Mouse (Mus musculus): ENCODE results near the gene Nup85. TPM values are rescaled to one million over a fixed set of nuclear protein-coding genes. Genes with fewer than 3 reads are reported as not detected.

The Nup85 gene
- polyA plus RNA-seq, 1 experiment from 2014 or later: 187 TPM

DNA sequence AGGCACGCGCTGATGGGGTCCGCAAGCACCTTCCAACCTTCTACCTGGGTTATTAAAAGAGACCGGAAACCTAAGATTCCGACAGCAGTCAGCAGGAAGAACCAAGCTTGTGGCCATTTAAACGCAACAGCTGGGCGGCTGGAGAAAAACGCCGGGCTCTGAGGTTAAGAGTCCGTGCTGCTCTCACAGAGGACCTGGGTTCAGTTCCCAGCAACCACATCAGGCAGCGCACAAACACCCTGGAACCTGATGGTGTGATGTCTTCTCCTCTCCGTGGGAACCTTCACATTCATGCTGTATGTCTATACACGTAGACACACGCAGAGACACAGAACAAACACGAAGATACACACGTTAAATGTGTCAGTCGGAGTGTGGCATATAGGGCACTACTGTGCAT is 8.5 kb upstream of the Nup85 start:
- WGBS: 81% methylated on average over 17 of the region's 17 CpGs
- H3K4me1 ChIP-seq (ENCODE audit: control insufficient read depth, insufficient read depth, low read length): no peaks in the 10 kb centered on the region
- H3K4me3 ChIP-seq (ENCODE audit: low read depth, low read length): no peak overlapping the region
- ATAC-seq (ENCODE audit: insufficient read depth, low FRiP score, low TSS enrichment) (no peak), DNase-seq (ENCODE audit: low spot score) (no peak)
- no peak overlapping the region for H3K9ac ChIP-seq (ENCODE audit: low read length)
- H3K9me3 ChIP-seq (ENCODE audit: control insufficient read depth, low read length): no peaks in the 10 kb centered on the region
- H3K36me3 ChIP-seq (ENCODE audit: control insufficient read depth, insufficient read depth, low read length): no peaks in the 10 kb centered on the region
- H3K27me3 ChIP-seq (ENCODE audit: control insufficient read depth, insufficient read depth, low read length): no peaks in the 10 kb centered on the region
- no peak overlapping the region for H3K27ac ChIP-seq (ENCODE audit: low read depth, low read length)
- H3K4me2 ChIP-seq (ENCODE audit: low read depth): no peak overlapping the region

DNA sequence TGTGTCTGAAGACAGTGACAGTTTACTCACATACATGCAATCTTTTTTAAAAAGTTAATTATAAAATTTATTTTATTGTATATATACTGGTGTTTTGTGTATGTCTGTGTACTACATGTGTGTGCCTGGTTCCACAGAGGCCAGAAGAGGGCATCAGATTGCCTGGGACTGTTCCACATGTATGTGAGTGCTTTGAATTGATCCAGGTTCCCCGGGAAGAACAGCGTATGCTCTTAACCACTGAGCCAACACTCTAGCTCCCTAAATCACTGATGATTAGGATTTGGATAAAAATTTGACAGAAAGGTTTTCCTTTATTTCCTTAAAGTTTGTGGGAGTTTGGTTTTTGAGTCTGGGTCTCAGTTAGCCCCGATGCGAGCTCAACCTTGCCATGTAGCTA is 828 bp upstream of the Nup85 start:
- Histone ChIP-seq H3K4me1 (ENCODE audit: control insufficient read depth, insufficient read depth, low read length) (peaks cover 5% of the 10 kb centered on the region; the same call in 1 of the 2 replicates), H3K9ac (ENCODE audit: low read length) (peak overlapping the region; percentile 79), H3K36me3 (ENCODE audit: control insufficient read depth, insufficient read depth, low read length) (peaks cover 9% of the 10 kb centered on the region), H3K27ac (ENCODE audit: low read depth, low read length) (peak overlapping the region; percentile 54; the same call in 1 of the 2 replicates), H3K27me3 (ENCODE audit: control insufficient read depth, insufficient read depth, low read length) (no peaks in the 10 kb centered on the region), H3K4me2 (ENCODE audit: low read depth) (peak overlapping the region; percentile 64), H3K4me3 (ENCODE audit: low read depth, low read length) (peak overlapping the region; percentile 79), H3K9me3 (ENCODE audit: control insufficient read depth, low read length) (no peaks in the 10 kb centered on the region)
- ATAC-seq (ENCODE audit: insufficient read depth, low FRiP score, low TSS enrichment): no peak
- WGBS: 41% methylated on average over 4 of the region's 4 CpGs
- DNase-seq (ENCODE audit: low spot score): no peak

- peak overlapping the region; percentile 79 for H3K9ac ChIP-seq (ENCODE audit: low read length)
- H3K4me1 ChIP-seq (ENCODE audit: control insufficient read depth, insufficient read depth, low read length): peaks cover 5% of the 10 kb centered on the region; the same call in 1 of the 2 replicates
- peak overlapping the region; percentile 64 for H3K4me2 ChIP-seq (ENCODE audit: low read depth)
- peaks cover 15% of the 10 kb centered on the region for H3K36me3 ChIP-seq (ENCODE audit: control insufficient read depth, insufficient read depth, low read length)
- peak overlapping the region; percentile 79 for H3K4me3 ChIP-seq (ENCODE audit: low read depth, low read length)
- ATAC-seq (ENCODE audit: insufficient read depth, low FRiP score, low TSS enrichment) (no peak), DNase-seq (ENCODE audit: low spot score) (no peak)
- no peak overlapping the region for H3K27ac ChIP-seq (ENCODE audit: low read depth, low read length)
- no peaks in the 10 kb centered on the region for H3K27me3 ChIP-seq (ENCODE audit: control insufficient read depth, insufficient read depth, low read length)
- no peaks in the 10 kb centered on the region for H3K9me3 ChIP-seq (ENCODE audit: control insufficient read depth, low read length)
- WGBS: 21% methylated on average over 7 of the region's 7 CpGs
These were observed 727 bp downstream of the Nup85 start for GRCm38 (mm10) chr11:115564961-115565360.

DNA sequence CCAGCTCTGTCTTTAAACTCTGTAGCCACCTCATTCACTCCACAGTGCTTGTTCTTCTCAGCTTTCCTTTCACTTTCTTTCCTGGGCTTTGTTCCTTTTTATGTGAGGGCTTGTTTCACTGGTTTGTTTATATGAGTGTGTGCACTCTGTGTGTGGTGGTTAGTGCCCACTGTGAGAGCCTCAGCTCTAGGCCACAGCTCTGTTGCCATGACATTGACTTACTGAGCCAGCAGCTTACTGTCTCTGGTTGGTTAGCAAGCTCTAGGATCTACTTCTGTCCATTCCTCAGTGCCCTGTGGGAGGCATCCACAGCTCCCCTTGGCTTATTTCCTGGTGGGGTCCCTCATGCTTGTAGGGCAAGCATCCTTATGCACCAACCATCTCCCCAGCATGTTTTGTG is 14.8 kb downstream of the Nup85 start:
- no peak overlapping the region for H3K9ac ChIP-seq (ENCODE audit: low read length)
- peaks cover 28% of the 10 kb centered on the region for H3K36me3 ChIP-seq (ENCODE audit: control insufficient read depth, insufficient read depth, low read length)
- H3K27me3 ChIP-seq (ENCODE audit: control insufficient read depth, insufficient read depth, low read length): no peaks in the 10 kb centered on the region
- no peaks in the 10 kb centered on the region for H3K9me3 ChIP-seq (ENCODE audit: control insufficient read depth, low read length)
- no peaks in the 10 kb centered on the region for H3K4me1 ChIP-seq (ENCODE audit: control insufficient read depth, insufficient read depth, low read length)
- no peak overlapping the region for H3K4me3 ChIP-seq (ENCODE audit: low read depth, low read length)
- no peak overlapping the region for H3K27ac ChIP-seq (ENCODE audit: low read depth, low read length)
- ATAC-seq (ENCODE audit: insufficient read depth, low FRiP score, low TSS enrichment) (no peak), DNase-seq (ENCODE audit: low spot score) (no peak)
- no peak overlapping the region for H3K4me2 ChIP-seq (ENCODE audit: low read depth)

- Histone ChIP-seq H3K4me2 (ENCODE audit: low read depth) (no peak overlapping the region), H3K36me3 (ENCODE audit: control insufficient read depth, insufficient read depth, low read length) (peaks cover 45% of the 10 kb centered on the region), H3K9me3 (ENCODE audit: control insufficient read depth, low read length) (no peaks in the 10 kb centered on the region), H3K4me3 (ENCODE audit: low read depth, low read length) (no peak overlapping the region), H3K27ac (ENCODE audit: low read depth, low read length) (no peak overlapping the region), H3K9ac (ENCODE audit: low read length) (no peak overlapping the region), H3K27me3 (ENCODE audit: control insufficient read depth, insufficient read depth, low read length) (no peaks in the 10 kb centered on the region), H3K4me1 (ENCODE audit: control insufficient read depth, insufficient read depth, low read length) (no peaks in the 10 kb centered on the region)
- ATAC-seq (ENCODE audit: insufficient read depth, low FRiP score, low TSS enrichment): no peak
- 89% methylated on average over 10 of the region's 10 CpGs for WGBS
- DNase-seq (ENCODE audit: low spot score): no peak
These were observed 18.8 kb downstream of the Nup85 start for GRCm38 (mm10) chr11:115582913-115583606.

- H3K27me3 ChIP-seq (ENCODE audit: control insufficient read depth, insufficient read depth, low read length): no peaks in the 10 kb centered on the region
- DNase-seq (ENCODE audit: low spot score) (no peak), ATAC-seq (ENCODE audit: insufficient read depth, low FRiP score, low TSS enrichment) (no peak)
- no peak overlapping the region for H3K27ac ChIP-seq (ENCODE audit: low read depth, low read length)
- H3K4me2 ChIP-seq (ENCODE audit: low read depth): no peak overlapping the region
- WGBS: 88% methylated on average over 10 of the region's 10 CpGs
- no peak overlapping the region for H3K4me3 ChIP-seq (ENCODE audit: low read depth, low read length)
- no peaks in the 10 kb centered on the region for H3K9me3 ChIP-seq (ENCODE audit: control insufficient read depth, low read length)
- H3K9ac ChIP-seq (ENCODE audit: low read length): no peak overlapping the region
- peaks cover 49% of the 10 kb centered on the region for H3K36me3 ChIP-seq (ENCODE audit: control insufficient read depth, insufficient read depth, low read length)
- no peaks in the 10 kb centered on the region for H3K4me1 ChIP-seq (ENCODE audit: control insufficient read depth, insufficient read depth, low read length)
These were observed 20.3 kb downstream of the Nup85 start for GRCm38 (mm10) chr11:115584376-115585073.

GRCm38 (mm10) chr11:115585573-115586100 is 21.4 kb downstream of the Nup85 start:
- H3K27me3 ChIP-seq (ENCODE audit: control insufficient read depth, insufficient read depth, low read length): no peaks in the 10 kb centered on the region
- ATAC-seq (ENCODE audit: insufficient read depth, low FRiP score, low TSS enrichment): no peak
- no peaks in the 10 kb centered on the region for H3K4me1 ChIP-seq (ENCODE audit: control insufficient read depth, insufficient read depth, low read length)
- H3K27ac ChIP-seq (ENCODE audit: low read depth, low read length): no peak overlapping the region
- no peak overlapping the region for H3K9ac ChIP-seq (ENCODE audit: low read length)
- H3K4me2 ChIP-seq (ENCODE audit: low read depth): no peak overlapping the region
- H3K9me3 ChIP-seq (ENCODE audit: control insufficient read depth, low read length): no peaks in the 10 kb centered on the region
- DNase-seq (ENCODE audit: low spot score): no peak
- H3K36me3 ChIP-seq (ENCODE audit: control insufficient read depth, insufficient read depth, low read length): peaks cover 53% of the 10 kb centered on the region
- WGBS: 94% methylated on average over 7 of the region's 7 CpGs
- H3K4me3 ChIP-seq (ENCODE audit: low read depth, low read length): no peak overlapping the region

- Histone ChIP-seq H3K9ac (ENCODE audit: low read length) (no peak overlapping the region), H3K4me2 (ENCODE audit: low read depth) (no peak overlapping the region), H3K27ac (ENCODE audit: low read depth, low read length) (no peak overlapping the region), H3K4me3 (ENCODE audit: low read depth, low read length) (no peak overlapping the region), H3K27me3 (ENCODE audit: control insufficient read depth, insufficient read depth, low read length) (no peaks in the 10 kb centered on the region), H3K36me3 (ENCODE audit: control insufficient read depth, insufficient read depth, low read length) (peaks cover 48% of the 10 kb centered on the region), H3K4me1 (ENCODE audit: control insufficient read depth, insufficient read depth, low read length) (no peaks in the 10 kb centered on the region), H3K9me3 (ENCODE audit: control insufficient read depth, low read length) (no peaks in the 10 kb centered on the region)
- ATAC-seq (ENCODE audit: insufficient read depth, low FRiP score, low TSS enrichment): no peak
- WGBS: 91% methylated on average over 9 of the region's 9 CpGs
- DNase-seq (ENCODE audit: low spot score): no peak
These were observed 22.2 kb downstream of the Nup85 start for GRCm38 (mm10) chr11:115586403-115586802.

GRCm38 (mm10) chr11:115587984-115588383 is 23.8 kb downstream of the Nup85 start:
- H3K4me3 ChIP-seq (ENCODE audit: low read depth, low read length): no peak overlapping the region
- no peak for ATAC-seq (ENCODE audit: insufficient read depth, low FRiP score, low TSS enrichment)
- no peak overlapping the region for H3K9ac ChIP-seq (ENCODE audit: low read length)
- H3K27ac ChIP-seq (ENCODE audit: low read depth, low read length): no peak overlapping the region
- H3K4me2 ChIP-seq (ENCODE audit: low read depth): no peak overlapping the region
- no peak for DNase-seq (ENCODE audit: low spot score)
- H3K27me3 ChIP-seq (ENCODE audit: control insufficient read depth, insufficient read depth, low read length): no peaks in the 10 kb centered on the region
- WGBS: 83% methylated on average over 9 of the region's 9 CpGs
- no peaks in the 10 kb centered on the region for H3K9me3 ChIP-seq (ENCODE audit: control insufficient read depth, low read length)
- H3K36me3 ChIP-seq (ENCODE audit: control insufficient read depth, insufficient read depth, low read length): peaks cover 42% of the 10 kb centered on the region
- H3K4me1 ChIP-seq (ENCODE audit: control insufficient read depth, insufficient read depth, low read length): no peaks in the 10 kb centered on the region
